Mouse (Mus musculus) regulatory T cell (primary cell): ENCODE results near the gene Myo1d.

Source experiments
- in situ Hi-C: fragments of 300-600 bp; cut with MboI, MseI; formaldehyde crosslinking; loops from one replicate; pipeline ENCODE4 v1.15.1; 2025; ENCODE audit warnings: high pct_unique_total_duplicates

The Myo1d gene

DNA sequence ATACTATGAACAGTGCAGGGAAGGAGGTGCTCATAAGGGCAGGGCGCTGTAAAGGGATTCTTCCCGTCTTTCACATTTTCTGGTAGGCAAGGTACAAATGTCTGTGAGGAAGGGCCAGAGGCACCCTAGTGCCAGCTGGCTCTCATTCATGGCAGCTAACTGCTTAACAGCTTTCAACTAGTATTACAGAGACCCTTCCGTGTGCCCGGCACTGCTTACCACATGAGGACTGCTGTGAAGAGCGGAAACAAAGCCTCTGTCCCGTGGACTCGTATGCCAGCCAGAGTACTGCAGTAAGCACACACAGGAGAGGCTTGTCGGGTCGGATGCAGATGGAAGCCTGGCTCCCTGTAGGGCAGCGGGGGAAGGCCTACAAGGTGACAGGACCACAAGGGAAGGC, 229.6 kb downstream of the Myo1d start:
- in situ Hi-C loops: no loop called here

DNA sequence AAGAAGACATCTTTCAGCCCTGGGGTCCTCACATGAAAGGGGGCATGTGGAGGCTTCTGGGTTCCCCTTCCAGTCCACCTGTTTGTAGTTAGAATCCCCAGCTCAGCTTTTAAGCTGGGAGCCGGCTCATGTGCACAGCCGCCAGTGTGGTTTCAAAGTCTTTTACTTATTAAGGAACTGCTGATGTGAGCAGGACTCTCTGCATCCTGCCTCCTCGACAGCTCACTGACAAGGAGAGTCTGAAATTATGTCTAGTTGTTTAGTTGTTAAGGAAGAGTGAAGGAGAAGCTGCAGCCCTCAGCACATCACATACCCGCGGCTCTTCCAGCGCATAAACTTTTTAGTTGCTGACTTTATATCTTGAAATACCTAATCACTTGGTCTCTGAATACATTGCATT, 230.0 kb downstream of the Myo1d start:
- in situ Hi-C loops: no loop called here

DNA sequence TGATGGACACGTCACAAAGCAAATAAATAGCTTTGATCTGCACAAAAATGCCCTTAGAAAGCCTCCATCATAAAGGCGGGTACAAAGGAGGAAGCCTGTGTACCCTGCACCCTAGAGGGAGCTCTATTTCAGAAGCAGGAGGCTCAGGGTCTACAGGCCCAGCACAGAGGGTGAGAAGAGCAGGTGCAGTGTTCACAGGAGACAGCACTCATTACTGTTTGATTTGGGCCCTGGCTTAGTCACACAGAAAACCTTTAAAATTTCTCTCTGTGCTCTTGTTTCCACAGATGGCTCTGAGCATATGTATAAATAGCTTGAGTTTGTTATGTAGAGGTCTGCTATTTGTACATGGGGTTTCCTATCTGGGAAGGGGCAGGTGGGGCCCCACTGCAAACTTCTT, 233.6 kb downstream of the Myo1d start:
- in situ Hi-C loops: no loop called here

DNA sequence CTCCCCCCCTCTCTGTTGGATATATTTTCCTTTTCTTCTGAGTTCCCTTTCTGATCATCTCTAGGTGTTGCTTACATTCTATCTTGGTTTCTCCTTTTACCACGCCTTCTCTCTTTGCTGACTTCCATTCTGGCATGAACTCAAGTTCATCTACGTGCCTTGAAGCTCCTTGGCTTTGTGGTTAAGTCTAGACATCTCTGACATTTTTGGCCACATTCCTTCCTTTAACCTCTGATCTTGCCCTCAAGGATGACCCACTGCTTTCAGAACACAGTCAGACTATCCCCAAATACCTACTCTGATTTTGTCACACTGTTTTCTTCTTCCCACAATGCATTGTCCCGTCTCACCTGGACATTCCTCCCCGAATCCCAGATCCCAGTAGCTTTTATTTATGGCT, 240.8 kb downstream of the Myo1d start:
- in situ Hi-C loops: no loop called here

DNA sequence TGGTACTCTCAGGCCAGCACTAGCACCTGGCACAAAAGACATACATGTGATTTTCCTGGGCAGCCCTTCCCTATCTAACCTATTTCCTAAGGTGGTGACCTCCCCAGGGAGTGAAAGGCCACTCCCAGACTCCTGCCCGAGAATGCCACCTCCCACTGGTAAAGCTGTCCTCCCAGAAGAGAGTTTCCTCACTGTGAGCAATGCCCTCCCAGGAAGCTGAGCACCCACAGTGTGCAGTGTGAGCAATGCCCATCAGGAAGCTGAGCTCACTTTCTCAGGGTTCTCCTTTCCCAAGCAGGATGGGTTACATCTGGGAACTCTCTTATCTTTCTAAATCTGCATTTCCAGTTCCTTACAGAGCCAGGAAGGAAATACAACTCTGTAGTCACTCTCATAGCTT, 246.9 kb downstream of the Myo1d start:
- in situ Hi-C loops: no loop called here

DNA sequence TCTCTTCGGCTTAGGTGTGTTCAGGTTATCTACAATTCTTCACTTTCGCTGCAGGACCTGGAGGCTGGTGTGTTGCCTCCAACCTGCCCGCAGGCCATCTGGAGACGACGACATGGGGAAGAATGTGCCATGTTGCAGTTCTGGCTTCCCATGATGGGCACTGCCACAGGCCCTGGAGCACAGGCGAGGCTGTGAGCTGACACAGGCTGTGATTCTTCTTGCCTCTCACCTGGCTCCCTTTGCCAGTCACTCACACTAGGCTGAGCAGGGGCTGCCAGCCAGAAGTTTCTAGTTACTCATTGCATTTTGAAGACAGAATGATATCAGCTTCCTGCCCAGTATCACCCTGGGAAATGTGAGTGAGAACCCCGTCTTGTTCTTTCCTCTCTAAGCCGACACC, 250.7 kb downstream of the Myo1d start:
- in situ Hi-C loops: loop anchor here (5.0 kb wide), 1 partner anchor 37 kb away; no protein-coding TSS in a partner anchor

DNA sequence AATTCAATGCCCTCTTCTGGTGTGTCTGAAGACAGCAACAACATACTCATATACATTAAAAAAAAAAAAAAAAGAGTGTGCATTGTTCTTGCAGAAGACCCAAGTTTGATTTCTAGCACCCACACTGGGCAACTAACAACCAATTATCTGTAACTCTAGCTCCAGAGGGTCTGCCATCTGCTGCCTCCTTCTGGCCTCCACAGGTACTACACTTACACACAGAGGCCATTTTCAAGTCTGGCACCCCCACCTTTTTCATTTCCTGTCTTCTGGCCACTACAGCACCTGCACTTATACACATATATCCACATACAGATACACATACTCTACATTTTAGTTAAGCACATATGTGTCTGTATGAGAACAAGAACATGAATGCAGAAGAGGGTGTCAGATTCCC, 252.1 kb downstream of the Myo1d start:
- in situ Hi-C loops: loop anchor here (5.0 kb wide), 1 partner anchor 35 kb away; no protein-coding TSS in a partner anchor

DNA sequence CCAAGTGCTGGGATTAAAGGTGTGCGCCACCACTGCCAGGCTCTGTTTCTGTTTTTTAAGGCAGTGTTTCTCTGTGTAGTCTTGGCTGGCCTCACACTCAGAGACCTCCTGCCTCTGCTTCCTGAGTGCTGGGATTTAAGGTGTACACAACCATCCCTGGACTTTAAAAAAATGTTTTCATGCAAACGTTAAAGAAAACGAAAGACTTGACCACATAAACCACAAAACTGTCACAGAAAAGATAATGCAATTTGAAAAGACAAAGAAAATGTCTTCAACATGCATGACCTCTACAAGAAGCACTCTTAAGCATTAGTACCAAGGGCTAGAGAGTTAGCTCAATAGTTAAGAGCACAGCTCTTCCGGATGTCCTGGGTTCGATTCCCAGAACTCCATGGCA, 255.6 kb downstream of the Myo1d start:
- in situ Hi-C loops: no loop called here

DNA sequence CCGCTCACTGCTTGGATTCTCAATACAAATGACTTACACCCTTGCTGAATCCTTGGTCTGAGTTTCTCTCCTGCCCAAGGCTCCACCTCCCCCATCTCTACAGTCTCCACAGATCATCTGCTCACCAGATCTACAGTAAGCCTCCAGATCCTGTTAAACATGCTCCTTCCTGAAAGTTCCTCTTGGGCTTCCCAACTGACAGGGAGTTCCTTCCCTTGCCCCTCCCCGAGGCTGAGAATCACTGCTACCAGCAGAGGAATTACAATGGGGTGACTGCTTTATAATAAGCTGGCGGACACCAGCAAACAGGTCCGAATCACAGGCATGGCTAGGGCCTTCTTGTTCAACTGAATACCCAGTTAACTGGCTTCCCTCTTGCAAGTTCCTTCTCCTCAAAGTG, 256.4 kb downstream of the Myo1d start:
- in situ Hi-C loops: no loop called here

DNA sequence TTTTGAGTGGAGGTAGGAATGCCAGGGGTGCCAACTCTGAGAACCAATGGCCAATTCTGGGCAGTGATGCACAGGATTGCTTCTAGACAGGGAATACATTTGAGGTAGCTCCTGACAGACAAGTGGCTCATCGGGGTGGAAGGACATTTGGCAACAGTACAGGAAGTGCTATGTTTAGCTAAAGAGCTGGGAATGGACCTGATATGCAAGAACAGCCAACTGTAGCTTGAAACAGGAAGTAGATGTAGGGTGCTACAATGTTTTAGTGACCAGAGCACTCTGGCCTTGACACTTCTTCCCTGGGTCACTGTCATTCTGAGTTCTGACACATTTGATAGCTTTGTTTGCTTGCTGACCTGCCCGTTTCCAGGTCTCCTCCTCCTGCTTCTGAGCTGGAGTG, 257.0 kb downstream of the Myo1d start:
- in situ Hi-C loops: no loop called here

DNA sequence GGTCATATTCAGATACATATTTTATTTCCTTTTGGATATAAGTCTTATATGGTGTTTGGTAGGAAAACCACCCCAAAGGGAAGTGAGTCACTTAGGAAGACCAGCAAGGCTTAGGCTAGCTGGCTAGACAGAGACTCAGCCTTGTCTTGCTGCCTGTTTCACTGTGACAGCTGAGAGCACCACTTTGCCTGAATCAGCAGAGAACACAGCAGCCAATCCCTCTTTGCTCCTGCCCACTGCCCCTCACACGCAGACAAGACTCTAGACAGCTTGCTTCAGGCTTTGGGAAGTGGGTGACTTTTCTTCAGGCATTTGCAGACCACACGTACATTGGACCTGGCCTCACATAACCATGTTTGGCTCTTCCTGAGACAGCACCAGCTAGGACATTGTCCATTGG, 258.7 kb downstream of the Myo1d start:
- in situ Hi-C loops: no loop called here

DNA sequence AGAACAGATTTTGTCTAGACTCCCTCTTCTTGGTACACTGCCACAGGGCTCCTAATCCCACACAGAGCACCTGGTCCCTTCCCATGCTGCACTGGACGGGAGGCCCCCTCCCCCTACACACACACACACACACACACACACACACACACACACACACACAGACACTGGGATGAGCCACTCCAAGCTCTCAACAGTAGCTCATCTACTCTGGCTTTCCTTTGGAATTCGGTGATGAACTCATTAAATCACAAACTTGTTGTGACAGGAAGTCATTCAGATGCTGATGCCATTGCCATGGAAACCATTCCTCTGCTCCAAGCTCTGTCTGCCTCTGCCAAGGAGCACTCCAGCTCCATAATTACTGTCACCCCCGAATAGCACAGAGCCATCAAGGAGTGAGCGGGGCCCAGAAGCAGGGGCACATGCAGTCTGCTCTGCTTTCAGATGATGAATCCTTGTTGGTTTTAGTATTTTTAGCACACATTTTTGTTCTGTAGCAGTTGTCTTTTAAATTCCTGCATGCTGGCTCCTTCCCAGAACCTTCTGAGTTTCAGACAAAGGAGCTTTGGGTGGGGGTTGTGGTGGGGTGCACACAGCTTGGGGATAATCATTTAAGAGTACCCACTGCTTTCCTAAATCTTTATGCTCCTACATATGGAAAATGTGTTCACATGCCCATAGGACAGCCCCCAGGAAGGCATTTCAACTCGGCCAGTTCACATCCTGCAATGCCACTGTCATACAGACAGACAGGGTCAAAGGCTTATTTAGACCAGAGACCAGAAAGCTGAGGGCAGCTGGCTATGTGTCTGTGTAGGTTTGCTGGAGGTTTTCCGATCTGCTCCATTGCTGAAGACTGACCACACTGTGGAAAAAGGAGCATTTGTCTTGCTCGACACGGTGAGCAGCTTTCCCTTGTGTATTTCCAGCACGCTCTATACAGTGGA, 261.1 kb downstream of the Myo1d start:
- in situ Hi-C loops: no loop called here

DNA sequence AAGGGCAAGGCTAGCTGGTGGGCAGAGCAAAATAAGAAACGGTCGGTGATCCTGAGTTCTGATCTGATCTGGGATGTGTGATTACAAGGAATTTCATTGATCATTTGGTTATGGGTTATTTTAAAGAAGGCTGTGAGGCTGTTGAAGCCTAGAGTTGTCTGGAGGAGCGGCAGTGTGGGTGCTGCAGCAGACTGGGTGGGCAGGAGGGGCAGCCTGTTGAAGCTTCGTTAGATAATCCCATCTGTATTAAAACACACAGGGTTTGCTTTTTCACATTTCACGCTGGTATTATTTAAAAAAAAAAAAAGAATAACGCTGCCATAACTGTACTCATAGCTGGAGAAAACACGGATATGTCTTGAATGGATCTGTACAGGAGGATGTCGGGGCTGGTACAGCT, 263.9 kb downstream of the Myo1d start:
- in situ Hi-C loops: no loop called here

DNA sequence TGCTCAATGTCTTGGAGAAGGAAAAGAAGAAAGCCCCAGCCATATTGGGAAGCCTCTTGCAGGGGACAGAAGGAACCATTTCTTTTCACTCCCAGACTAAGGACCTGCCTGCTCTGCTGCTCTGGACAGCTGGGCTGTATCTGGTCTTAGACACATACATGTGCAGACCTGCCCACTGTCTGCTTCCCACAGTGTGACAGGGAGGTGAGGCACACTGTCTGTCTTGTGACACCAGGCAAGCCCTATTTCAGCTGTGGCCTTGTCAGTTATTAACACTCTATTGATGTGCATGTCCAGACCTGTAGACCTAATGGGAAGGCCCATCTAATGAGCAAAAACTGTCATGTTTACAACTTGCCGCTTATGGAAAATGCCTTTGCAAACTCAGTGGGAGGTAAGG, 264.5 kb downstream of the Myo1d start:
- in situ Hi-C loops: no loop called here

DNA sequence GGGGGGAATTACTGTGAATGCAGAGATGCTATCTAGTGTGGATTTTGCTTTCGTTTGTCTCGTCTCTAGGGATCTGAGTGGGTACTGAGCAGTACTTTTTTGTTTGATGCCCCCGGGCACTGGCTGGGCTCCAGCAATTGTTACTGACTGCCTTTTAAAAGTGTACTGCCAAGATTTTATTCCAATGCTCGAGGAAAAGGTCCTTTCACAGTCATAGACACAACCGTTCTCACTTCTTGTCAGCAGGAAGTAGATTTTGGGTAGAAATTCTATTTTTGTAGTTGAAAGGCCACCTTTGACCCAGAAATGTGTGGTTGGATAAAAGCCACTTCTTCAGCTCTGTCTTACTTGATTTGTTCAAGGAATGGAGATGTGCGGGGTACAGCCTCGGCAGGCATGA, 266.0 kb downstream of the Myo1d start:
- in situ Hi-C loops: no loop called here

DNA sequence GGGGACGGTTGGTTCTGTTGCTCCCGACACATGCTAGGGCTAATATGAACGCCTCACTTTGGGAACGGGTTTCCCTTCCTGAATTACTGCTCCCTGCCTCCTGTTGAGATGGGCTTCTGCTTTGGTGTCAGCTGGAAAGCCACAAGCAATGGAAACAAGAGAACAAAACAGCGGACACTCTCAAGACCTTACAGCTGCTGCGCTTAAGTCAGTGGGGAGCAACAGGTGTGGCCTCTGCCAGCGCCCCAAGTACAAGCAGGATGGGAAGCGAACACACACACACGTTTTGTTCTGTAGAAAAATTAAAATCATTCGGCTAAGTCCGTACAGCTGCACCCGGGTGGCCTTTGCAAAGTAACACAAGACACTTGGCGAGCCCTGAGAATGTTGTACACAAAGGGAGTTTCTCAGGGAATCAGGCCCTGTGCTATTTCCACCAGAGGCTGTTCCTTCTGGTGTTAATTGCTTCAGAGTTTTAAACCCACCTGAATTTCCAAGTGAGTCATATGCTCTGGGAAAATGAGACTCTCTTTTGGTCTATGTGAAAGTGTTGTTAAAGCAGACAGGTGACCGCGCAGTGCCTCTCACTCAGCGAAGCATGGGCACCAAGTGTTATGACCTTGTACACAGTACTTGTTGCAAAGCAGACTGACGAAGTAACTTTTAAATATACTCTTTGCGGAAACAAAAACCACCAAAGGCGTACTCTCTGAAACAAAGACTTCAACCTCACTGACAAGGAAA, 267.3 kb downstream of the Myo1d start:
- in situ Hi-C loops: no loop called here

DNA sequence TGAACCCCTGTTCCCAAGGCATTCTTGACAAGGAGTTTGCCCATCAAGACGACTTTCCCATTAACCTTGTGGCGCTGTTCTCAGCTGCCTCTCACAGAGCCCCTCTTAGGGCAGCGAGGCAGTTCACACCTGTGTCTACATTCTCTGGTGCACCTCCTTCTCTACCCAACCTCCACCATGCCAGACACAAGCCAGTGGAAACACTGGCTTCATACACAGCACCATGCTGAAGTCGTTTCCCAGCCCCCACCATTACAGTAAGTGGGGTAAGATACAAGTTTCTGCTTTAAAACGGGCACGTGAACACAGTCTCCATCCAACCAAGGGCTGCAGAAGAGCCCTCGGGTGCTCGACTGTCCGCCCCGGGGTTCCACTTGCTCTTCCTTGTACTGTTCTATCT, 269.7 kb downstream of the Myo1d start:
- in situ Hi-C loops: no loop called here

DNA sequence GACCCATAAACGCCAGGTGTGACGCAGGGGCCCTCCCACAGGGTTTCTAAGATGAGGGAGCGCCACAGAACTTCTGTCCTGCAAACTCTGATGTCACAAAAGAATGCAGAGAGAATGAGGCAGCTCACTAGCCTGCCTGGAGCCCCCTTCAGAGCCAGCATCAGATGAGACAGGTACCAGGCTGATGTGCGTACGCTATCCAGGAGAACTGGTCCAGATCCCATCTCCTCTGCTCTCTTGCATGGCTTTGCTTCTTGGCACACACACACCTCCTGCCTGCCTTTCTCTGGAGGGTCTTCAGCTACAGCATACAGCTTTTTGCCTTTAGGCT, 270.7 kb downstream of the Myo1d start:
- in situ Hi-C loops: no loop called here

DNA sequence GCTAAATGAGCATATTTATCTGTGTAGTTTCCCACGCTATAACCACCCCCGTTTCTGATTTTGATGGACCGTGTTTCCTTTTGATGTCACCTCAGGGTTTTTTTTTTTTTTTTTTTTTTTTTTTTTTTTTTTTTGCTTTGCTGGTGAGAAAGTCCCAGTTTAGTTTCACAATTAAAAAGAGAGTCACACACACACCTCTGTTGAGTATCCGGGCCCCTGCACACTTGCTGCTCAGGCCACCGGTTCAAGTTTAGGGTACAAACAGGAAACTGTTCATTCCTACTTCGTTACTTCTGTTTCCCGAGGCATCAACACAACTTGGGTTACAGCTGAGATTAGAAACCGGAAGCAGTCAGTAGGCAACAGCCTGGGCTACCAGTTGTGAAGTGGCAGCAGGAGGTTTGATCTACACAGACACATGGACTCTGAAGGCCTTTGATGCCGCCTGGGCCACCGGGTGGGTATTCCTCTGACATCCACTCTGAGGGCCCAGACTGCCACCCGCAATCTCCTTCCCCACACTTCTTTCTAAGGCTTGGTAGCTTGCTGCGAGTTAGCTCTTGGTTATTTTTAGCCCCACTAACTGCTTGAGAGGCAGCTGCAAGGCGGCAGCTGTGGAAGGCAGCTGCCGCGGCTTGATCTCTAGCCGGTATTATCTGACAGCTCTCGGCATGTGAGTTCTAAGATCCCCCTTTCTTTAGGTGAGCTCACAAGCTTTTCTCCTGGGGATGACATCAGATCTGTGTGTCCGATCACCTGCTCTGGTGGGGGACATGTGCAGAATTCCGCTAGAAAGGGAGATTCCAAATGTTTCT, 271.3 kb downstream of the Myo1d start:
- in situ Hi-C loops: no loop called here

DNA sequence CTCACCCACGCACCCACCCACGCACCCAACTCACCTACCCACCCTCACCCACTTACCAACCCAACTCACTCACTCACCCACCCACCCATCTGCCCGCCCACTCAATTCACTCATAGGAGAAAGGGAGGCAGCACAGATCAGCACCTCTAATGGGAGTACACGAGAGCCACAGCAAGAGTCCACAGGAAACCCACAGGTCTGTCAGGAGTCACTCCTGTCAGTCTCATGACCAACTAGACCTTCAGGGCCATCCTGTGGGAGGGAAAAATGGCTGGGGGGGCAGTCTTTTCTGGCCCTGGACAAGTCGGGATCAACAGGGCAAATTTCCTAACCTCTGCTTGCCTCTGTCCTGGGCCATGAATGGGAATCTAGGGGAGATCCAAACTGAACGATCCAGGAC, 272.0 kb downstream of the Myo1d start:
- in situ Hi-C loops: no loop called here

DNA sequence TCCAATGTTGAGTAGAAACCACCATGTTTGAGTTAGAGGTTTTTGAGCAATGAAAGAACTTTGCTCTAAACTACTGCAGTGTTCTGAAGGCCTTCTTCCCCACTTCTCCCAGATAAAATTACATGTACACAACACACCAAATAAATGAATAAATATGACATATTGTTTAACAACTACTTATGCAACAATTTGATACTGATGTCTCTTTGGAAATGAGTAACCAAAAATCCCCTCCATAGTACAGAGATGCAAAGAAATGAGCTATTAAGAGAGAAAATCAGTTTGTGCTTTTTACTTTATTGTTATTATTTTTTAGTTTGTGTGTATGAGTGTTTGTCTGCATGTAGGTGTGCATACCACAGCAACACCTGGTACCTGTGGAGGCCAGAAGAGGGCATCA, 273.3 kb downstream of the Myo1d start:
- in situ Hi-C loops: no loop called here

DNA sequence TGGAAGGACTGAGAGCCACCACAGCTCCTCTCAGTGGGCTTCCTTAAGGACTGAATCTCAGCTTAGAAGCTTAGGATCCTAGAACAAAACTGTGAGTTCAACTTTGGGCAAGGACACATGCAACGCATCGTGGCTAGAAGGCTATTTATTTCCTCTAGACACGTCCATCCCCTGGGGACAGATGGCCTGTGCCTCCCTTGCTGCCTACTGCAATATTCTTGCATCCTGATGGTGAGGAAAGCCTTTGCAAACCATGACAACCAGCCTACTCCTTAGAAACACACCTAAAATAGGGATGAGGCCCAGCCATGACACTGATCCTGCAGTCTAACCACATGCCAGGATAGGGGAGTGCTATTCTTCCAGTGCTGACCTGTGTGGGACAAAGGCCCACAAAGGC, 274.2 kb downstream of the Myo1d start:
- in situ Hi-C loops: no loop called here
